In genomic region chr19:21769796-21770195, GRCm38 (mm10) we compare ENCODE assay signal across 27 mouse cellular contexts. TPM values are rescaled to one million over a fixed set of nuclear protein-coding genes. Genes with fewer than 3 reads are reported as not detected.
DNase-seq lines count a peak whose midpoint lies in the region; ATAC-seq lines count a peak whose summit lies in the region.
"Had no signal": no experiment of that assay in that cellular context is flagged by ENCODE, and none has a peak within 500 bp of the region (broad histone marks: within the 10 kb centered on the region; RNA-seq: fewer than 3 reads in every experiment).

No protein-coding gene starts in this region.

- WGBS in embryonic facial prominence, embryonic 12.5 days = 53% methylated on average over 3 of the region's 3 CpGs
- WGBS in embryonic facial prominence, embryonic 10.5 days = 68% methylated on average over 3 of the region's 3 CpGs
- WGBS in embryonic facial prominence, embryonic 14.5 days = 35% methylated on average over 3 of the region's 3 CpGs

- H3K4me3 ChIP-seq in embryonic facial prominence, embryonic 12.5 days = no peak overlapping the region
- no peak overlapping the region for H3K4me3 ChIP-seq in embryonic facial prominence, embryonic 10.5 days
- H3K4me3 ChIP-seq in embryonic facial prominence, embryonic 14.5 days (ENCODE audit: low read depth, low read length) = no peak overlapping the region
- H3K4me3 ChIP-seq: erythroblast, embryonic 14.5 days; forebrain, embryonic 12.5 days; forebrain, embryonic 15.5 days; hindbrain, embryonic 12.5 days had no signal

- no peaks in the 10 kb centered on the region for H3K27me3 ChIP-seq in embryonic facial prominence, embryonic 12.5 days
- no peaks in the 10 kb centered on the region for H3K27me3 ChIP-seq in embryonic facial prominence, embryonic 10.5 days (replicated peaks; ENCODE audit: low read depth, poor library complexity, severe bottlenecking)
- no peaks in the 10 kb centered on the region for H3K27me3 ChIP-seq in embryonic facial prominence, embryonic 14.5 days (replicated peaks; ENCODE audit: control insufficient read depth, insufficient read depth, low read length)
- H3K27me3 ChIP-seq: CH12.LX; forebrain, embryonic 12.5 days; forebrain, embryonic 15.5 days; hindbrain, embryonic 12.5 days had no signal

- no peak overlapping the region for H3K9ac ChIP-seq in embryonic facial prominence, embryonic 12.5 days
- no peak overlapping the region for H3K9ac ChIP-seq in embryonic facial prominence, embryonic 14.5 days (ENCODE audit: low read depth, low read length)
- H3K9ac ChIP-seq: forebrain, embryonic 12.5 days; forebrain, embryonic 15.5 days; hindbrain, embryonic 12.5 days had no signal

- ATAC-seq in embryonic facial prominence, embryonic 12.5 days (ENCODE audit: insufficient number of reproducible peaks, insufficient read depth, low FRiP score, low TSS enrichment) = no peak
- ATAC-seq in embryonic facial prominence, embryonic 14.5 days (ENCODE audit: low read depth) = peak; percentile 57; the same call in 1 of the 2 replicates
- no peak for ATAC-seq in granulocyte monocyte progenitor cell, adult 5-6 weeks (replicated peaks; ENCODE audit: poor library complexity, severe bottlenecking)
- ATAC-seq: forebrain, embryonic 15.5 days; hindbrain, embryonic 16.5 days; inflammation-experienced regulatory T-cells, adult 6 months; intestine, embryonic 16.5 days had no signal

- peaks cover 3% of the 10 kb centered on the region; the same call in 1 of the 2 replicates for H3K4me1 ChIP-seq in embryonic facial prominence, embryonic 12.5 days
- H3K4me1 ChIP-seq in embryonic facial prominence, embryonic 10.5 days = no peaks in the 10 kb centered on the region
- peaks cover 9% of the 10 kb centered on the region; the same call in 1 of the 2 replicates for H3K4me1 ChIP-seq in embryonic facial prominence, embryonic 14.5 days (ENCODE audit: control insufficient read depth, insufficient read depth, low read length)
- H3K4me1 ChIP-seq: forebrain, embryonic 12.5 days; forebrain, embryonic 15.5 days; hindbrain, embryonic 12.5 days had no signal

- peak overlapping the region; percentile 46; the same call in 1 of the 2 replicates for H3K27ac ChIP-seq in embryonic facial prominence, embryonic 12.5 days
- H3K27ac ChIP-seq in embryonic facial prominence, embryonic 10.5 days (replicated peaks) = no peak overlapping the region
- peak overlapping the region; percentile 57 for H3K27ac ChIP-seq in embryonic facial prominence, embryonic 14.5 days (replicated peaks; ENCODE audit: low read depth, low read length)
- H3K27ac ChIP-seq: forebrain, embryonic 12.5 days; forebrain, embryonic 15.5 days; hindbrain, embryonic 12.5 days had no signal

- no peak for DNase-seq in embryonic facial prominence, embryonic 10.5 days (ENCODE audit: low spot score)
- peak; percentile 69 for DNase-seq in 3T3-L1 (ENCODE audit: low read depth, low spot score)
- peak; percentile 84 for DNase-seq in embryonic facial prominence, embryonic 14.5 days (ENCODE audit: low spot score)
- peak; percentile 48 for DNase-seq in induced T-regulatory cell, adult 2 months (ENCODE audit: low read depth)
- no peak for DNase-seq in urinary bladder, postnatal 25 days (ENCODE audit: low spot score)
- DNase-seq: adrenal gland, adult 2 months; adrenal gland, postnatal 14 days; B cell, adult 2 months; cerebellum, adult 11 months; cerebellum, adult 2 months; cerebellum, adult 9-11 months; cerebellum, postnatal 36 days; embryo, embryonic 11 days; gastrocnemius, postnatal 10 days; gastrocnemius, postnatal 36 days had no signal

- H3K4me2 ChIP-seq in embryonic facial prominence, embryonic 12.5 days (replicated peaks) = no peak overlapping the region
- H3K4me2 ChIP-seq in embryonic facial prominence, embryonic 14.5 days (ENCODE audit: low read depth, low read length) = no peak overlapping the region
- H3K4me2 ChIP-seq: forebrain, embryonic 12.5 days; forebrain, embryonic 15.5 days; heart, embryonic 11.5 days; hindbrain, embryonic 12.5 days had no signal

- H3K9me3 ChIP-seq in embryonic facial prominence, embryonic 12.5 days = no peaks in the 10 kb centered on the region
- no peaks in the 10 kb centered on the region for H3K9me3 ChIP-seq in embryonic facial prominence, embryonic 10.5 days
- no peaks in the 10 kb centered on the region for H3K9me3 ChIP-seq in embryonic facial prominence, embryonic 14.5 days (ENCODE audit: control insufficient read depth, low read length)
- H3K9me3 ChIP-seq: forebrain, embryonic 12.5 days; forebrain, embryonic 15.5 days; G1E; hindbrain, embryonic 12.5 days had no signal

- H3K36me3 ChIP-seq in embryonic facial prominence, embryonic 12.5 days = no peaks in the 10 kb centered on the region
- no peaks in the 10 kb centered on the region for H3K36me3 ChIP-seq in embryonic facial prominence, embryonic 10.5 days (replicated peaks)
- no peaks in the 10 kb centered on the region for H3K36me3 ChIP-seq in embryonic facial prominence, embryonic 14.5 days (ENCODE audit: control insufficient read depth, insufficient read depth, low read length)
- H3K36me3 ChIP-seq: forebrain, embryonic 12.5 days; forebrain, embryonic 15.5 days; G1E; hindbrain, embryonic 12.5 days had no signal

RNA-seq across cellular contexts. Expression of gene Cemip2, which starts 8.3 kb away (rescaled TPM):
- polyA plus RNA-seq in embryonic facial prominence, embryonic 12.5 days (2016; fragmentation: Nextera tagmentation; extraction: Ambion mirVana) = 51.7 and 55.0 TPM in 2 replicates
- 61.4 and 71.0 TPM in 2 replicates for polyA plus RNA-seq in embryonic facial prominence, embryonic 10.5 days (2016; fragmentation: Nextera tagmentation; extraction: Ambion mirVana)
- polyA plus RNA-seq in embryonic facial prominence, embryonic 14.5 days (2014; fragmentation: Nextera tagmentation; extraction: Ambion mirVana) = 33.8 and 34.7 TPM in 2 replicates
- 10.1 and 13.9 TPM in 2 replicates for total RNA-seq in granulocyte monocyte progenitor cell, adult 5-6 weeks (2014; fragmentation: Nextera tagmentation)
- total RNA-seq in granulocyte monocyte progenitor cell, adult 5-6 weeks (2017) = 24.0 and 24.5 TPM in 2 replicates

Comparison
In these comparisons a context has a peak if more than half of its experiments do, and no peak if none do; other contexts are left out.
1. DNase-seq: peak in 3T3-L1 (single experiment), embryonic facial prominence, embryonic 14.5 days (single experiment) and induced T-regulatory cell, adult 2 months (single experiment); none in embryonic facial prominence, embryonic 10.5 days (single experiment) and urinary bladder, postnatal 25 days (single experiment).